Mouse (Mus musculus): Measurements from ENCODE around the gene Kitl. TPM values are rescaled to one million over a fixed set of nuclear protein-coding genes. Genes with fewer than 3 reads are reported as not detected.

Gene Kitl
- total and polyA plus RNA-seq, 2 experiments from 2014 or later: 35.0 to 50.9 TPM

GRCm38 (mm10) chr10:100131657-100132056 lies 116.2 kb downstream of the Kitl start:
- no peak for DNase-seq (ENCODE audit: low spot score)
- Histone ChIP-seq H3K4me1 (ENCODE audit: insufficient read depth, low read length) (no peaks in the 10 kb centered on the region), H3K4me3 (ENCODE audit: low read depth, low read length) (no peak overlapping the region), H3K36me3 (ENCODE audit: insufficient read depth, low read length) (no peaks in the 10 kb centered on the region), H3K9ac (replicated peaks; ENCODE audit: low read length, poor library complexity, severe bottlenecking) (no peak overlapping the region), H3K27me3 (ENCODE audit: insufficient read depth, low read length) (no peaks in the 10 kb centered on the region), H3K4me2 (ENCODE audit: low read depth, low read length, poor library complexity, severe bottlenecking) (no peak overlapping the region), H3K9me3 (ENCODE audit: low read length) (no peaks in the 10 kb centered on the region), H3K27ac (ENCODE audit: low read depth, low read length) (no peak overlapping the region)
- WGBS: 83% methylated on average over 4 of the region's 4 CpGs
- ATAC-seq (ENCODE audit: low FRiP score): no peak
- no peak for TF ChIP-seq CTCF (IDR thresholded peaks at IDR 0.05)

- DNase-seq (ENCODE audit: low spot score) (no peak), ATAC-seq (ENCODE audit: low FRiP score) (no peak)
- no peaks in the 10 kb centered on the region for H3K36me3 ChIP-seq (ENCODE audit: insufficient read depth, low read length)
- no peak overlapping the region for H3K4me3 ChIP-seq (ENCODE audit: low read depth, low read length)
- no peaks in the 10 kb centered on the region for H3K4me1 ChIP-seq (ENCODE audit: insufficient read depth, low read length)
- no peak overlapping the region for H3K4me2 ChIP-seq (ENCODE audit: low read depth, low read length, poor library complexity, severe bottlenecking)
- no peaks in the 10 kb centered on the region for H3K9me3 ChIP-seq (ENCODE audit: low read length)
- H3K27me3 ChIP-seq (ENCODE audit: insufficient read depth, low read length): no peaks in the 10 kb centered on the region
- no peak overlapping the region for H3K27ac ChIP-seq (ENCODE audit: low read depth, low read length)
- H3K9ac ChIP-seq (replicated peaks; ENCODE audit: low read length, poor library complexity, severe bottlenecking): no peak overlapping the region
- TF ChIP-seq CTCF (IDR thresholded peaks at IDR 0.05): no peak
- 77% methylated on average over 1 of the region's 1 CpGs for WGBS
Measured at GRCm38 (mm10) chr10:100132304-100132703, 116.9 kb downstream of the Kitl start.

- WGBS: 82% methylated on average over 3 of the region's 3 CpGs
- DNase-seq (ENCODE audit: low spot score) (no peak), ATAC-seq (ENCODE audit: low FRiP score) (no peak)
- no peak overlapping the region for H3K27ac ChIP-seq (ENCODE audit: low read depth, low read length)
- no peaks in the 10 kb centered on the region for H3K4me1 ChIP-seq (ENCODE audit: insufficient read depth, low read length)
- no peak overlapping the region for H3K4me2 ChIP-seq (ENCODE audit: low read depth, low read length, poor library complexity, severe bottlenecking)
- no peak overlapping the region for H3K9ac ChIP-seq (replicated peaks; ENCODE audit: low read length, poor library complexity, severe bottlenecking)
- no peaks in the 10 kb centered on the region for H3K36me3 ChIP-seq (ENCODE audit: insufficient read depth, low read length)
- H3K27me3 ChIP-seq (ENCODE audit: insufficient read depth, low read length): no peaks in the 10 kb centered on the region
- H3K9me3 ChIP-seq (ENCODE audit: low read length): no peaks in the 10 kb centered on the region
- H3K4me3 ChIP-seq (ENCODE audit: low read depth, low read length): no peak overlapping the region
- no peak for TF ChIP-seq CTCF (IDR thresholded peaks at IDR 0.05)
Measured at GRCm38 (mm10) chr10:100138552-100138951, 123.1 kb downstream of the Kitl start.

DNA sequence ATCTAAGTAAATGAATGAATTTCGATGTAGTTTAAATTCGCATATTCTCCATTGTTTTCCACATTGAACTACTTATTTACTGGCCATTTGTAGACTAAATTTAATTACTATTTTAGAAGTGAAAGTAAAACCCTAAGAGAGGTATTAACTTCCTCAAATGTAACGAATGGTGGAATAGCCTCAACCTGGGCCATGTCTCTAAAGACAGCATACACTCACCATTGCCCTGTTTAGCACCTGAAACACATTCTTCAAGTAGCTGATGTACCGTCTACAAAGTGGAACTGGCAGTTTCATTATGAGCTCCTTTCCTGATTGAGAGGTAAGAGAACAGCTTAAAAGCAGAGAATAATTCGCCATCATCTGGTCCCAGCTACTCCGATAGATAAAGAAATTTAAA lies 132.7 kb downstream of the Kitl start:
- no peak for TF ChIP-seq CTCF (IDR thresholded peaks at IDR 0.05)
- H3K9me3 ChIP-seq (ENCODE audit: low read length): no peaks in the 10 kb centered on the region
- no peak overlapping the region for H3K4me2 ChIP-seq (ENCODE audit: low read depth, low read length, poor library complexity, severe bottlenecking)
- WGBS: 81% methylated on average over 6 of the region's 6 CpGs
- H3K27ac ChIP-seq (ENCODE audit: low read depth, low read length): no peak overlapping the region
- no peaks in the 10 kb centered on the region for H3K27me3 ChIP-seq (ENCODE audit: insufficient read depth, low read length)
- H3K4me1 ChIP-seq (ENCODE audit: insufficient read depth, low read length): no peaks in the 10 kb centered on the region
- H3K9ac ChIP-seq (replicated peaks; ENCODE audit: low read length, poor library complexity, severe bottlenecking): no peak overlapping the region
- no peak overlapping the region for H3K4me3 ChIP-seq (ENCODE audit: low read depth, low read length)
- no peaks in the 10 kb centered on the region for H3K36me3 ChIP-seq (ENCODE audit: insufficient read depth, low read length)
- DNase-seq (ENCODE audit: low spot score) (no peak), ATAC-seq (ENCODE audit: low FRiP score) (no peak)

Small RNA genes lying within 50 kb of the gene (microRNA-seq; reads per million reads assigned to microRNA genes)
- gene Gm22918 (ENCODE audit: borderline number of aligned reads) (not detected), gene Gm25287 (ENCODE audit: borderline number of aligned reads) (not detected)

All from midbrain, postnatal 0 days (tissue).